Mouse (Mus musculus) kidney, postnatal 25 days (tissue): ENCODE data around the gene Tent5a.

ENCODE experiments used
- DNase-seq, 2 experiments: peaks; one replicate each; pipeline ENCODE4 v3.0.0; 2021; ENCODE audit warnings: mixed read lengths in 2 of 2

Gene Tent5a

GRCm38 (mm10) chr9:85312473-85312872, 14.7 kb downstream of the Tent5a start, which contains the start of gene Gm11114:
Gene Gm11114 (plus strand): TSS chr9:85312773.
- no peak for DNase-seq

GRCm38 (mm10) chr9:85303378-85303777, 23.8 kb downstream of the Tent5a start:
- no peak for DNase-seq

- no peak for DNase-seq
Observed at GRCm38 (mm10) chr9:85302849-85303248, 24.3 kb downstream of the Tent5a start.

- DNase-seq: no peak
Observed at GRCm38 (mm10) chr9:85274114-85274513, 53.0 kb downstream of the Tent5a start.
